Mouse (Mus musculus) cerebral cortex, adult 2 months (tissue): ENCODE data around the gene Parp9.

Experiments used
- WGBS: fragments of 180-500 bp; shearing (Covaris S2); methylation state at CpG from one replicate; pipeline ENCODE4 v1.1.7; 2018; 5-methylcytosine and 5-hydroxymethylcytosine counted together

Parp9 gene

DNA sequence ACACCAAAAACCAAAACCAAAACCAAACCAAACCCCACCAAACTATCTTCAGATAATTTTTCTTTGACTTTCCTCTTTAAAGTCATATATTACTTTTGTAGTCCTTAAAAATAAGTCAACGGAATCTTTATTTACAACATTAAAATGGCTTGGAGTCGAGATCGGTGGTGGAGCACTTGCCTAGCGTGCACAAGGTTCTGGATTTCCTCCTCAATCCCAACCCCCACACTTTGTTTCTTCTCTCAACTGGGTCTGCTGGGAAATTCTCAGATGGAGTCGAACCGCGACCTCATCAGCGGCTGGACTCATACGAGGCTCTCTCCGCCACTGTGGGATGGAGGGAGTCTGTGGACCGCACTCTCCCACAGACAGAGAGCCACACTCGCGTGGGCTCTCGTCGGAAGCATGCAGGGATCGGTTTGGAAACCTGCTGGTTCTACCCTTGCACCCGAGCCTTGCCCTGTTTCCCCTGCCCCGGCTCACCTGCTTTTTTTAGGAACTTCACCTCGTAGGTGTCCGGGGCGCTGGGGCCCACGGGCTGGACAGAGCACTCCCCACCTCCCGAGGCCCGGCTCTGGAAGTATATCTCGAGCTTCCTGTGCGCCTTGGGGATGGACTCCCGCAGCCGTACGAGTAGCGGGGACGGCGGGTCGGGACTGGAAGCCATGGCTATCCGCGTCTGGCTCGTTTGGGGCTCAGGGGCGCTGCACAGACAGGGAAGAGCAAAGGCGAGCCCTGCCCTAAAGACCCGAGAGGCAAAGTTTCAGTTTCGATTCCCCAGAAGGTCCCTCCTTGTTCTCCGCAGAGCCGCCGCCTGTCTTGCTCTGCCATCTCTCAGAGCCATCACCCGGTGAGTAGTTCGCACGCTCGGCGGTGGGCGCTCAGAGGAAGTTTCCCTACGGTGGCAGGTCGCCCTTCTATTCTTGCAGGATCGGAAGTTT lies at the start of gene Parp9, which contains the start of gene Dtx3l:
Gene Parp9 (plus strand): TSS at position 260 of the 941 bp plus-strand sequence.
Gene Dtx3l (minus strand): TSS at position 941 of the 941 bp plus-strand sequence.
- WGBS: 2% methylated on average over 52 of the region's 52 CpGs

DNA sequence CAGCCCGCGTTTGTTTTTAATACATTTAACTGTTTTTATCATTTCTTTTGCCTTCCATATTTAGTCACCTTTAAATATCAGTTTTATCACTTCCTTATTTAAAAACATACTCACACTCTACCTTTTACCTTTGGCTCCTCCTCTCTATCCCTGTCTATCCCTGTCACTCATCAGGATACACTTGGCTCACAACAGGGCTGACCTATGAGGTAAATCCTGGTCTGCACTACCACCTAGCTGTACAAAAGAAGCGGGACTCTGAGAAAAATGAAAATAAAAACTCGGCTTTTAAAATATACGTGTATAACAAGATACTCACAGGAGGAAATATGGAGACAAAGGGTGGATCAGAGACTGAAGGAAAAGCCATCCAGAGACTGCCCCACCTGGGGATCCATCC lies 49.4 kb upstream of the Parp9 start:
- WGBS: 92% methylated on average over 5 of the region's 5 CpGs

DNA sequence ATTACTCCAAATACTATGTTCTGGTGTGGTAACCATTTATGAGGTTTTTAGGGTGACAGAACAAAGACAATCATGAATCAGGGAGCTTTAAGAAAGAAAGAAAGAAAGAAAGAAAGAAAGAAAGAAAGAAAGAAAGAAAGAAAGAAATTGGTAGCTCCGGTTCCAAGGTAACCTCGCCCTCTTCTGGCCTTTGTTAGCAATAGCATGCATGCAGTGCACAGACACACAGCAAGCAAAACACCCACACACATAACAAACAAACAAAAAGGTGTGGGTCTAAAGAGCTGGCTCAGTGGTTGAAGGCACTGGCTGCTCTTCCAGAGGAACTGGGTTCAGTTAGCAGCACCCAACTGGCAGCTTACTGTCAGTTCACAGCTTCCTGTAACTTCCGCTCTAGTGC lies 47.6 kb upstream of the Parp9 start:
- WGBS: 78% methylated on average over 3 of the region's 3 CpGs

DNA sequence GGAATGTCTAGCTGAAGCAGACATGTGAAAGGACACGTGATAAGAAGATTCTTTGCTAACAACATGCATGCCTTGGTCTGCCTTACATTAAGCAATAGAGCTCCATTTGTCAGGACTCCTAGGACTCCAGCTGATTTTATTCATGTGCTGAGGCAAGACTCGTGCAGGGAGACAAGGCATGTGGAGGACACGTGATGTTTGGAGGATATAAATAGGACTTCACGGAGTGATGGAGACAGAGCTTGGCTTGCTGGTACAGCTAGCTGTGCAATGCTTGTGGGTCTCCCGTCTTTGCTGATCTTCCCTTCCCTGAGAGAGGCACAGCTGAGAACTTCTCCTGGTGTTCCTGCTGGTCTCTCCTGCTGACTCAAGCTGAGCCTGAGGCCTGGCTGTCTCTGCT lies 46.7 kb upstream of the Parp9 start:
- WGBS: 37% methylated on average over 5 of the region's 5 CpGs

DNA sequence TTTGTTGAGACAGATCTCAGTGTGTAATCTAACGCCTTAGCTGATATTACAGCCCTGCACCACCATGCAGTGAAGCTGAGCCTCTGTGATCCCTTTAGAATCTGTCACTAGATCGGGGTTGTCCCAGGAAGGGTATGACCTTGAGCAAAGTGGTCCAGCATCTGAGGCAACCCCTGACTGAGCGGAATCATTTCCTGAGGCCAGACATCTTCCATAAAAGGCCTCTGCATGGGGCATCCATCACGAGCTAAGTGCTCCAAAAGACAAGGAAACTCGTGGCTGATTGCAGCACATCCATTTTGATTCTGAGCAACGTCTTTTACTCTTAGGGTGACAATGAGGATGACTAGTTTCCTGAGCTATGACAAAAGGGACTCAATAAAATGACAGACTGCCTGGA lies 43.3 kb upstream of the Parp9 start:
- 85% methylated on average over 6 of the region's 6 CpGs for WGBS

DNA sequence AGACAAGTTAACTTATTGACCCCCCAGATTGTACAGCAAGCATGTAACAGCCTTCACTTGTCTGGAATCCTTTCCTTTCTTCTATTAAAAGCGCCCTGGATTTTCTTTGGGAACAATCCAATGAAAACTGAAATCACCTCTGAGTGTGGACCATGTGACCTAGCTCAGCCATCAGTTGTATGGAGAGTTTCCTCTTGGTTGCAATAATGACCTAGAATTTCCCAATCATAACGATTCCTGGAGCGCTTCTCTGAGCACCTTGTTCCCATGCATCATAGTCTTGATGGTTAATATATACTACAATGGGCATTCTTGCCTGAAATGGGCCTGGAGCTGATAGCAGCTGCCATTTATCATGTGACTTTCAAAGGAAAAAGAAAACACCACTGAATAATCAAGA lies 37.7 kb upstream of the Parp9 start:
- 87% methylated on average over 3 of the region's 3 CpGs for WGBS

DNA sequence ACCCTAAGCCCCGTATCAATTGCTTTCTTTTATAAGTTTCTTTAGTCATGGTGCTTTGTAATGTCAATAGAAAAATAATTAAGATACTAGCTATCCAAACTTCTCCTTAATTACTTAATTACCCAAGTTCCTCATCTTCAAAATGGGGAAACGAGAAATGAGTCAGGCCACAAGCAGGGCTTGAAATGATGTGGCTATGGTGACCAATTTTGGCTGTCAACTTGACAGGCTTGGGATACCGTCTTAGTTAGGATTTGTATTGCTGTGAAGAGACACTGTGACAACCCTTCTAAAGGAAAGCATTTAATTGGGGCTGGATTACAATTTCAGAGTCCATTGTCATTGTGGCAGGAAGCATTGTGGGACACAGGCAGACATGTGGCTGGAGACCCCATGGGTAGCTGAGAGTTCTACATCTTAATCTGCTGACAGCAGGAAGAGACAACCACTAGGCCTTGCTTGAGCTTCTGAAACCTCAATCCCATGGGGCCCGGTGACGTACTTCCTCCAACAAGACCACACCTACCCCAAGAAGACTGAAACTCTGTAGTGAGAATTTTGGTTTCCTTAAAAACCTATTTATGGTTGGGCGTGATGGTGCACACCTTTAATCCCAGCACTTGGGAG lies 35.1 kb upstream of the Parp9 start:
- WGBS: 87% methylated on average over 6 of the region's 6 CpGs

DNA sequence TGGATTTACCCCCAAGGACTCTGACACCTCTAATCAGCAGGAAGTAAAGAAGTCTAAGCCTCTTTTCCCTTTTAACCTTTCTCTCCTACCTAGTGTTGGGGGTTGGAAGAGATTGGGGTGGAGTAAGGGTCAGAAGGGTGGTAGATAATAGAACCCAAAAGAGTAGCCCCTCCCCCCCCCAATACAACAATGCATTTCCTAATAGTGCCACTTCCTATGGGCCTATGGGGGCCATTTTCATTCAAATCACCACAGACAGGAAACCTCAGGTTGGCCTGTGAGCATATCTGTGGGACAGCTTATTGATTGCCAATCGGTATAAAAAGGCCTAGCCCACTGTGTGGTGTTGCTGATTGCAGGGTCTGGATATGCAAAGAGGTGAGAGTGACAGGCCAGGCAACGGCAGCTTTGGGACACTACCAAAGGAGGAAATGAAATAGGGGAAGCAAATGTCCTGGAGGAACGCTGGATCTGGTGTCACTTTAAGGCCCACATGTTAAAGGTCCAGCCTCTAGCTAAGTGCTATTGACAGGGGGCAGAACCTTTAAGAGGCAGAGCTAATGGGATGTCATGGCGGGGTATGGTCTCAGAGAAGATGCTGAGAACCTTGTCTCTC lies 34.0 kb upstream of the Parp9 start:
- WGBS: 83% methylated on average over 4 of the region's 4 CpGs

DNA sequence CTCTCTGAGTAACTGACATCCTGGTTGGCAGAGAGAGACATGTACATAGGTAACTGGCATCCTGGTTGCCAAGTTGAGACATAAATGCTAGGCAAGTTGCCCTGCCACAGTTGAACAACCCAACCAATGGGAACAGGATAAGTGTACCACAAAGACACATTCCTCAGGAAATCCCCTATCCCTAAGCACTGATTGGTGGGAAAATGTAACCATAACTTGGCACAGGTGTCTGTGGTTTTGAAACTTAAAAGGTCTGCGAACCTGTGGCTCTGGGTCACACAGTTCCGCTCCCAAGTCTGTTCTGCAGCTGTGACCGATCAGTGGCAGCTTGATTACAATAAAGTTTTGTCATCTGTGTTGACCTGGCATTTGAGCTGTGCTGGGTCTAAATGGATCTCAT lies 32.9 kb upstream of the Parp9 start:
- 97% methylated on average over 3 of the region's 3 CpGs for WGBS

DNA sequence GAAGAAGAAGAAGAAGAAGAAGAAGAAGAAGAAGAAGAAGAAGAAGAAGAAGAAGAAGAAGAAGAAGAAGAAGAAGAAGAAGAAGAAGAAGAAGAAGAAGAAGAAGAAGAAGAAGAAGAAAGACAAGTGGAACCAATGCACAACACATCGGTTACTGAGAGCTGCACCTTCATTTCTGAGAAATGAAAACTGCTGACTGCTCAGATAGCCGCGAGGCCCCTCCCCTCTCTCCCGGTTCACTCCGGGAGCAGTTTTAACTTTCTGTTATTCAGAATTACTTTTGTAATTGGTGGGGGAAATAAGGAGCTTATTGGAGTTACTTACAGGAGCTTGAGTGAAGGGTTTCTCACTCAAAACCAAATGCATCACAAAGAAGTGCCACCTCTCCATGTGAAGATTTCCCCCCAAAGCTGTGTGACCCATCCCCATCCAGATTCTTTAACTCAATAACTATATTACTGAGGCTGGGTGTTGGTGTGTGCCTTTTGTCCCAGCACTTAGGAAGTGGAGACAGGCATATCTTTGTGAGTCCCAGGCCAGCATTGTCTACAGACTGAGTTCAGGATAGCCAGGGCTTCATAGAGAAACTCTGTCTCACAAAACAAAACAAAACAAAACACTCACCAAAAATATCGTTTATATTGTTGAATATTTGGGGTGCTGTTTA lies 32.3 kb upstream of the Parp9 start:
- WGBS: 75% methylated on average over 6 of the region's 6 CpGs

DNA sequence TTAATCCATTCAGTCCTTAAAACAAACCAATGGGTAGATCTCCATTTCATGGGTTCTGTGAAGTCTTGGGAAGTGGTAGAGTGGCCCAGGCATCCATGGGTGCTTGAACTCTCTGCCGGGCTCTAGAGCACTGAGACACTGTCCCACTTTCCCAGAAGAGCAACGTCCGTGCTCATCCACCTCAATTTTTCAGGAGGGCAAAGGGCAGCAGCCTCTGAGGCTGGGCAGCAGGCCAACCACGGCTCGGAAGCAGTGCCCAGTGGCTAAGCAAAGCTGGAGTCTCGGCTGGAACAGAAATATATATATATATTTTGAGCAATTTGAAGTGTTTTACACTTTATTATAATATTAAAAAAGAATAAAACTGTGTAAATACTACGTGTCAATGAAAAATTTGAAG lies 31.4 kb upstream of the Parp9 start:
- WGBS: 86% methylated on average over 7 of the region's 7 CpGs

DNA sequence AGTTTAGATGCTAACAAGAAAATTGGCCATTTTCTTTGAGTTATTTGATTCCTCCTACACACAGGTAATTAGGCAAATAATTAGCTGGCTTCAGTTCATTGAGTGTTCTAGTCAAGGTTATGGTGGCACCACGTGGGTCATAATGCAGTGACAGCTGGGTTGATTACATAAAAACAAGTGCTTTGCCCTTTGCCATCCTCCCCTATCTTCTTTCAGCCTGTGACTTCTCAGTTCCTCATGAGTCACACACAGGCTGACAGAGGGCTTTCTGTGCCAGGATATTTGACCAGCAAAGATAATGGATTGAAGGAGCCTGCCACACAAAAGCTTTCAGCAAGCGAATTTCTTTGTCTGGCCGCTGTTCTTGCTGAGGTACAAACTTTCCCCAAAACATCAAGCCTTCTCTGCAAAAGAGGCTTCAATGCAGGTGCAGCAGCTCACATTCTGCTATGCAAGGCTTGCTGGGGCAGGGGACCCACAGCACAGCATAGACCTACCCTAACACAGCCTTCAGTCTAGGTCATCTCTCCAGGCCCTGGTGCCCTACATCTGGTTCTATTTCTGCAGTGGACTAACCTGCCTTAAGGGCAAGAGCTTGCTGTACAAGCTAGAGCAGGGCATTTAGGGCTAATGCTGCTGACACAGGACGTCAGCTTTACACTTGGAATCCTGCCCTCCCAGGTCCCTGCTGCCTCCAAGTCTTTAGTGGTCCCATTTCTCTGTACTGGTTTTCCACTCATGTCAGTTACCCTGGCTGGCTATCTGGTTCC lies 30.7 kb upstream of the Parp9 start:
- WGBS: 72% methylated on average over 4 of the region's 4 CpGs

DNA sequence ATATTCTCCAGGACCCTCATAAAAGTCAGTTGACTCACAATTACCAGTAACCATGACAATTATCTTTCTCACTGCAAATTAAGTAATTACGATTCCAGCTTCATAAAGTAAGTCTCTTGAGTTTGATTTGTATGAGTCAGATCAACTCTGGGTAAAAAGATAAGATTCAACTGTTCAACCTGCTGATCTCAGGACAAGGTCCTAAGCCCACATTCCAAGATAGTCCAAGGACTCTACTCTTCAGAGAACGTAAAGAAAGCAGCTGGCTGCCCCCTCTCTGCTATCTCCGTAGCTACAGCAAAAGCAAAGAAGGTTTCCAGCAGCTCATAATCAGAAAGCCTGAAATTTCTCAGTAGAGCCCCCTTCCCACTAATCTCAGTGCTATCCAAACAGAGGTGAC lies 26.8 kb upstream of the Parp9 start:
- WGBS: 86% methylated on average over 3 of the region's 3 CpGs

DNA sequence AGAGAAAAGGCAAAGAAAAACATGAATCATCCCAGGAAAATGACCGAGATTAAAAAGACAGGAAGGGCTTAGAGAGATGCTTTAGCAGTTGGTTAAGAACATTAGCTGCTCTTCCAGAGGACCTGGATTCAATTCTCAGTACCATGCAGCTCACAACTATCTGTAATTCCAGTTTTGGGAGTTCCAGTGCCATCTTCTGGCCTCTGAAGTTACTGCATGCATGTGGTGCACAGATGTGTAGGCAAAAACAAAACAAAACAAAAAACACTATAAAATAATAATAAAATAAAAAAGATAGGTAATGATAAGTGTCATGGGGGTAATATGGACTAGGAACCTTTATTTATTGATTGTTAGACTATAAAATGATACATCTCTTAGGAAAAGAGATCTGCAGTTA lies 24.7 kb upstream of the Parp9 start:
- 71% methylated on average over 1 of the region's 1 CpGs for WGBS

DNA sequence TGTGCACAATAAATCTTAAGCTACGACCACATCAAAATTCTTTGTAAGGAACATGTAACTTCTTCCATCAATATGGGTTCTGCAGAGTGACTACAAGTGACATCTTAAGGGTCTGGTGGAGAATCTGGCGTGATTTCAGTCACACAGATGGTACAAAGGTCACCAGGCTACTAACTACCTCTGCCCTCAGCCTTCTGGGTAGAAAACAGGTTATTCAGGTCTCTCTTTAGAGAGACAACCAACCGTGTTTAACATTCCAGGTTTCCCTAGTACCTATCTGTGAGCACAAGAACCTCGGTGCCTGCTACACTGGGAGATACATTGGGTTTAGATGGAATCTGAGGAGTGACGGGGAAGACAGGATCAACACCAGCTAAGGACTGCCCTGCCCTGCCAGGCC lies 24.0 kb upstream of the Parp9 start:
- 85% methylated on average over 5 of the region's 5 CpGs for whole genome bisulfite sequencing

DNA sequence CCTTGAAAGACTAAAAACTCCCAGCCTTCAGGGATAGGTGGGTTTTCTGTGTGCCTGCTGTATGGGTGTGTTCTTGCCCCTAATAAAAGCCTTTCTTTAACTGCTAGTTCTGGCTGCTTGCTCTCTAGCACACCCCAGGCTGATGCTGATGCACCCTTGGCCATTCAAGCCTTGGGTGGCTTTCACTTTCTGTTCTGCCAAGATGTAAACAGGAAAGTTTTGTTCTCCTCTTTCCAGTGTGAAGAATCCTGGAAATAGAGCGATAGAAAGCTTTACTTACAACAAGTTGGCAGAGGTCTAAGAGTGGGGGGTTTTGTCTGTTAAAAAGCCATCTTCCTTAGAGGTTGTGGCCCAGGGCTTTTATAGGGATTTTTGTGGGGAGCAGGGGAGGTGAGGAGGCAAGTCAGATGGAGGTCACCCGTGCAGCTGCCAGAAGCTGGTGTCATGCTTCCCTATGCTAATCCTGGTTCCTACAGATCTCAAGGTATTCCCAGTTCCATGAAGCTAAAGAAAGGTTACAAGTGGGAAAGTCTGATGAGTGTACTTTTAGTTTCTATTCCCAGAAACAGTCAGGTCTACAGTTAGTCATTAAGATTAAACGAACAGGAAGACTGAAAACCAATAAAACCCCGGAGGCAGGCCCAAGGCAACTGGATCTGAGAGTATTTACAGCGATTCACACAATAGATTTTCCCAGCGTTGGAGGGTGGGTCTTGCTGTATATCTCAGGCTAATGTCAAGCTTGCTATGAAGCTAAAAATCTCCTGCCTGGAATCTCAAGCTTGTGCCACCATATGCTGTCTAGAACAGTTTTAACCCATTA lies 19.3 kb upstream of the Parp9 start:
- WGBS: 76% methylated on average over 6 of the region's 6 CpGs

DNA sequence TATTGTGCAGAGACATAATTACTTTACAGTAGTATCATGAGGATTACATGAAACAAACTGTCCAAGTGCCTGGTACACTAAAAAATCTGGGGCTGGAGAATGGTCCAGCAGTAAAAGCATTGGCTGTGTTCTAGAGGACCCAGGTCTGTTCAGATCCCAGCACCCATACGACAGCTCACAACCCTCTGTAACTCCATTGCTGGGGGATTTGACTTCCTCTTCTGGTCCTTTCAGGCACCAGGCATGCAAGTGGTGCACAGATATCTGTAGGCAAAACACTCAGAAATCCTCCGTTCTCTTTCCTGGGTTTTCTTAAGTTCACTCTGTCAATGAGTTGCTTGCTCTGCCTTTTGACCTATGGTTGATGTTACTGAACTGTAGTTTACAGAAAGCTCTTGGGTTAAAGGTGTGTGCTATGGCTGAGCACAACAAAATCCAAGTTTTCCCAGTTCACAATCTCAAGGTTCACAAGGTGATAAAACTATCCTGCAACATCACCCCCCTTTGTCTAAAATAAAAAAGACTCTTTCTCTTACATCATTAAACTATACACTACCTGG lies 16.5 kb upstream of the Parp9 start:
- 89% methylated on average over 2 of the region's 2 CpGs for WGBS

DNA sequence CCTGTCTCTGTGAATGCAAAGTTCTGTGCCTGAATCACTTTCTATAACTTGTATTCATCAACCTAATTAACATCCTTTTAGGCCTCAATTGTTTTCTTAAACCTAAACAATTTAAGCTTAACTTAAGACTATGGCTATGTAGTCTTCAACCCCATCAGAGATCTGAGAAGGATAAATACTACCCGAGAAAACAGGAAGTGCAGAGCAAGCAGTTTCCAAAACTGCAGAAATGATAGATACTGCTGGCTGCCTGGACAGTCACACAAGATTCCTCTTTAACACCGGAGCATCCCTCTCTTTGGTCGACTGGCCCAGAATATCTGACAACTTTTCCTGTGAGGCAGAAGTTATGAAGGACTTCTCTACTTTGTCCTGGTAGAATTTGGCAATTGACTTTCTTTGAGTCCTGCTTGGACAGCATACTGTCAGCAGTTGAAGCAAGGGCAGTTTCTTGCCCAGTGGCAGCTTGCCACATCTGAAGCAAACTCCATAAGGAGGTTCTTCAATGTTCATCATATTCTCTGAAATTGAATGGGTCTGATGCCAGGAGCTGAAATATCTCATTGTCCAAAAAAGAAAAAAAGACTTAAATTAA lies 15.9 kb upstream of the Parp9 start:
- 76% methylated on average over 3 of the region's 3 CpGs for WGBS

DNA sequence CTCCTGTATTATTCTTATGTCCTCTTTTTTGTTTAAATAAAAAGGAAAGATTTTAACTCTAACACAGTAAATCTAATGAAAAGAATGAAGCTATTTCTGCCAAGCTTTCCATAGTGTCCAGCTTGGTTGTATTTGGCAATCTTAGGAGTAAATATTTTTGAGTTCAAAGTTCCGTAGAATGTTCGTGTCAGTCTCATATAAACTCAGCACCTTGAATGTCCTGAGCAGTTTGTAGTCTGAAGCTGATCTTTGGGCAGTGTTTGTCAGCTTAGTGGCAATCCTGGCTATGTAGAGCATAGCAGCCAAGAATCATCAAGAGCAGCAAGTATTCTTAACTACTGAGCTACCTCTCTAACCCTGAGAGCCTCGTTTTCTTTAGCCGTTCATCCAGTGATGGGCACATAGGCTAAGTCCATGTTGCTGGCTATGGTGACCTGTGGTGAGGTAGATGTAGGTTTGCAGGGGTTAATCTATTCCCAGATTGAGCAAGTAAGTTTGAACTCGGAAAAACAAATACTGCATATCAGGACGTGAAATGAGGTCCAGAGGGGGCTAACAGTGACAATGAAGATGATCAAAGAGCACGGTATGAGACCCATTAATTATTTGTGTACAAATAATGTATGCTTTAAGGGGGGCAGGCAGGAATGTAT lies 14.6 kb upstream of the Parp9 start:
- 84% methylated on average over 7 of the region's 7 CpGs for WGBS
